Mouse (Mus musculus) 3T3-L1 (cell line): ENCODE measurements around the gene Olfr873.
A peak's percentile ranks its signal among the peaks of the same experiment; 100 is the strongest.
"Not testable (repeated sequence)": the region's sequence is repeated elsewhere in the genome, so short reads cannot be mapped to it uniquely, and the experiment has no call there.

Experiments used
- DNase-seq: peaks from one replicate; pipeline ENCODE4 v3.0.0-alpha.2; 2015; ENCODE audit warnings: low read depth, low spot score

The Olfr873 gene

GRCm38 (mm10) chr9:20298232-20298631 lies at the start of gene Olfr873:
Gene Olfr873, plus strand, starts transcription at chr9:20298532.
- no peak for DNase-seq

- no peak for DNase-seq
Observed at GRCm38 (mm10) chr9:20282051-20282450, 16.3 kb upstream of the Olfr873 start, which contains the start of gene Olfr39. Gene Olfr39, plus strand, starts transcription at chr9:20282351.

GRCm38 (mm10) chr9:20295562-20295961 lies 2.8 kb upstream of the Olfr873 start:
- not testable (repeated sequence) for DNase-seq

- no peak for DNase-seq
Observed at GRCm38 (mm10) chr9:20335994-20336393, 37.7 kb downstream of the Olfr873 start, which contains the start of gene Olfr18. Gene Olfr18, minus strand, starts transcription at chr9:20336094.

GRCm38 (mm10) chr9:20348501-20348900 lies 50.2 kb downstream of the Olfr873 start:
- DNase-seq = peak; percentile 32
